Comparison of ENCODE assay signal across 17 mouse cellular contexts in the genomic region with DNA sequence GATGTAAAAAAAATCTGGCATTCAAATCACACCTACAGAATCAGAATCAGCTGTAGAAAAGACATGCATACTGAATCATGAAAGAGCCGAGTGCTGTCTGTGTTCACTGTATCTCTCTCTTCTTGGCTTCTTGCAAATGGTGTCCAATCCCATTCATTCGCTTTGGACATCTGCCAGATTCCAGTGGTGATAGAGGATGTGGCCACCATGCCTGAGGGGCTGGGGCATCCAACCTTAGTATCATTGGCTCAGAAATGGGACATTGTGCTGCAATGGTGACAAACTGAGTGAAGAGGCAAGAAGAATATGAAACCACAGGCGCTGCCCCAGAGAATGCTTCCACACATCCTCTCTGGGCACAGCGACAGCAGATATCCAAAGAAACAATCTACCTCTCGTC.
"Had no signal": no experiment of that assay in that cellular context is flagged by ENCODE, and none has a peak within 500 bp of the region (broad histone marks: within the 10 kb centered on the region; RNA-seq: fewer than 3 reads in every experiment).

No protein-coding gene starts in this region.

- H3K4me3 ChIP-seq: layer of hippocampus, adult 2 months; limb, embryonic 10.5 days; liver, embryonic 15.5 days; megakaryocyte, embryonic 14.5 days; midbrain, embryonic 13.5 days; neural tube, embryonic 12.5 days; stomach, embryonic 15.5 days had no signal

- ATAC-seq: midbrain, embryonic 13.5 days had no signal

- H3K9ac ChIP-seq: liver, embryonic 15.5 days; midbrain, embryonic 13.5 days; neural tube, embryonic 12.5 days; stomach, embryonic 15.5 days had no signal

- H3K27ac ChIP-seq: layer of hippocampus, adult 2 months; limb, embryonic 10.5 days; liver, embryonic 15.5 days; macrophage; midbrain, embryonic 13.5 days; neural tube, embryonic 12.5 days; stomach, embryonic 15.5 days had no signal

- DNase-seq: kidney, adult 18-20 months; kidney, postnatal 10 days; kidney, postnatal 4 days; lung, adult 2 months; lung, postnatal 10 days; right cerebral cortex, postnatal 14 days; thymus, adult 2 months; thymus, postnatal 36 days had no signal

- H3K36me3 ChIP-seq: limb, embryonic 10.5 days; liver, embryonic 15.5 days; midbrain, embryonic 13.5 days; neural tube, embryonic 12.5 days; stomach, embryonic 15.5 days had no signal

- H3K27me3 ChIP-seq: liver, embryonic 15.5 days; megakaryocyte, embryonic 14.5 days; midbrain, embryonic 13.5 days; neural tube, embryonic 12.5 days; stomach, embryonic 15.5 days had no signal

- H3K4me1 ChIP-seq: limb, embryonic 10.5 days; liver, embryonic 15.5 days; megakaryocyte, embryonic 14.5 days; midbrain, embryonic 13.5 days; neural tube, embryonic 12.5 days; stomach, embryonic 15.5 days had no signal

- H3K4me2 ChIP-seq: liver, embryonic 11.5 days; liver, embryonic 15.5 days; midbrain, embryonic 13.5 days; neural tube, embryonic 12.5 days; stomach, embryonic 15.5 days had no signal

- H3K9me3 ChIP-seq: limb, embryonic 10.5 days; liver, embryonic 15.5 days; midbrain, embryonic 13.5 days; stomach, embryonic 15.5 days had no signal
